In the genomic region with DNA sequence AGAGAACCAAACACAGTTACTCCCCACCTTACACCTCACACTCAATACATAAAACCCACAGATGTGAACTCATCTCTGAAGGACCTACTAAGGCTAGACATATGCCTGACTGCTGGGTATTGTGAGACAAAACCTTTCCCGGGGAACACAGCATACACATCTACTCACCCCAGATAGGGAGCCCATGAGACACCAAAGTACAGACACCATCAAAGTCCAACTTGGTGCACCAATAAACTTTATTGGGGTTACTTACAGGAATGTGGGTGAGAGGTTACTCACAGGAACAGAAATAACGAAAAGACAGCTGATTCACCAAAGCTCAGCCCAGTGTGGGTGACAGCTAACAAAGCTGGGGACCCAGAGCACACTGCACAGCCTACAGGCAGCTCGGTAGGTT, we compare ENCODE assay signal across 20 mouse cellular contexts. TPM values are rescaled to one million over a fixed set of nuclear protein-coding genes. Genes with fewer than 3 reads are reported as not detected.
"Had no signal": no experiment of that assay in that cellular context is flagged by ENCODE, and none has a peak within 500 bp of the region (broad histone marks: within the 10 kb centered on the region; RNA-seq: fewer than 3 reads in every experiment).

No protein-coding gene starts in this region.

- ATAC-seq: midbrain, embryonic 16.5 days had no signal

- DNase-seq: lung, adult 18-20 months; lung, embryonic 14.5 days; lung, postnatal 10 days; lung, postnatal 4 days; midbrain, embryonic 14.5 days; retina, postnatal 1 day; right cerebral cortex, adult 18-20 months; right cerebral cortex, postnatal 25 days; right cerebral cortex, postnatal 4 days; thymus, postnatal 14 days; thymus, postnatal 36 days had no signal

- H3K27ac ChIP-seq: liver, embryonic 14.5 days; midbrain, embryonic 10.5 days; midbrain, embryonic 12.5 days; neural tube, embryonic 13.5 days; neural tube, embryonic 15.5 days; stomach, embryonic 15.5 days; stomach, postnatal 0 days had no signal

- H3K9me3 ChIP-seq: midbrain, embryonic 10.5 days; midbrain, embryonic 12.5 days; neural tube, embryonic 13.5 days; neural tube, embryonic 15.5 days; stomach, embryonic 15.5 days had no signal

- H3K27me3 ChIP-seq: stomach, embryonic 15.5 days had no signal

- H3K36me3 ChIP-seq: midbrain, embryonic 10.5 days; midbrain, embryonic 12.5 days; neural tube, embryonic 13.5 days; neural tube, embryonic 15.5 days; stomach, embryonic 15.5 days had no signal

- H3K4me2 ChIP-seq: lung, embryonic 14.5 days; midbrain, embryonic 12.5 days; neural tube, embryonic 13.5 days; neural tube, embryonic 15.5 days; stomach, embryonic 15.5 days had no signal

- H3K4me3 ChIP-seq: midbrain, embryonic 10.5 days; midbrain, embryonic 12.5 days; myocyte; neural tube, embryonic 13.5 days; neural tube, embryonic 15.5 days; stomach, embryonic 15.5 days had no signal

- H3K4me1 ChIP-seq: stomach, embryonic 15.5 days had no signal

- H3K9ac ChIP-seq: liver, embryonic 14.5 days; lung, embryonic 14.5 days; midbrain, embryonic 12.5 days; neural tube, embryonic 13.5 days; neural tube, embryonic 15.5 days; stomach, embryonic 15.5 days had no signal

RNA-seq across cellular contexts. Expression of a gene that starts 29.7 kb away (rescaled TPM):
- polyA plus RNA-seq: midbrain, embryonic 16.5 days had no signal
